Mouse (Mus musculus) liver, embryonic 14.5 days (tissue): ENCODE measurements around the gene Nabp2. TPM values are rescaled to one million over a fixed set of nuclear protein-coding genes. Genes with fewer than 3 reads are reported as not detected.

Experiments
- ATAC-seq: fragments of 200-750 bp; cut with Nextera tagmentation; 2 replicates; pipeline ENCODE4 v1.8.0; 2017; ENCODE audit warnings: moderate number of reproducible peaks, mild to moderate bottlenecking, moderate library complexity; ENCODE audit not compliant: insufficient read depth
- DNase-seq, 3 experiments: peaks; one replicate each; pipeline ENCODE4 v3.0.0-alpha.2; 2012 to 2013; ENCODE audit warnings: low read depth in 3 of 3, low spot score in 3 of 3
- H3K27ac ChIP-seq: fragments of 300-500 bp; sonication (generic); 2 replicates; pipeline ENCODE4 v1.5.1; 2014; ENCODE audit warnings: moderate library complexity, mild to moderate bottlenecking, control low read depth, inconsistent platforms
- H3K27me3 ChIP-seq: fragments of 300-500 bp; sonication (generic); 2 replicates; pipeline ENCODE4 v1.6.1; 2014; ENCODE audit warnings: mild to moderate bottlenecking, low read length, moderate library complexity; ENCODE audit not compliant: control insufficient read depth, insufficient read depth
- H3K36me3 ChIP-seq: fragments of 300-500 bp; sonication (generic); replicated peaks from 2 replicates; pipeline ENCODE4 v1.6.1; 2014; ENCODE audit warnings: low read depth; ENCODE audit not compliant: control insufficient read depth, insufficient read depth
- H3K4me1 ChIP-seq, 2 experiments: fragments of 200-500 bp in 1 of 2; fragments of 300-500 bp in 1 of 2; sonication (generic) in 1 of 2; replicated peaks; 2 replicates each; pipeline ENCODE4 v1.6.1; 2012 to 2014; ENCODE audit warnings: antibody characterized with exemption in 1 of 2, inconsistent platforms in 1 of 2, low read length in 1 of 2; ENCODE audit not compliant: control insufficient read depth in 2 of 2, insufficient read depth in 2 of 2
- H3K4me2 ChIP-seq: fragments of 300-500 bp; sonication (generic); 2 replicates; pipeline ENCODE4 v1.6.1; 2014; ENCODE audit warnings: low read depth, mild to moderate bottlenecking, control low read depth, moderate library complexity
- H3K4me3 ChIP-seq, 2 experiments: fragments of 200-500 bp in 1 of 2; fragments of 300-500 bp in 1 of 2; sonication (generic) in 1 of 2; 2 replicates each; pipeline ENCODE4 v1.5.1; 2012 to 2014; ENCODE audit warnings: low read depth in 2 of 2, low read length in 2 of 2, mild to moderate bottlenecking in 2 of 2, control low read depth in 1 of 2, inconsistent platforms in 1 of 2, moderate library complexity in 1 of 2; ENCODE audit not compliant: insufficient read depth in 1 of 2
- H3K9ac ChIP-seq: fragments of 300-500 bp; sonication (generic); replicated peaks from 2 replicates; pipeline ENCODE4 v1.6.1; 2014; ENCODE audit warnings: mild to moderate bottlenecking, control low read depth, moderate library complexity
- H3K9me3 ChIP-seq: fragments of 300-500 bp; sonication (generic); 2 replicates; pipeline ENCODE4 v1.6.1; 2016; ENCODE audit warnings: low read length, mixed read lengths; ENCODE audit not compliant: control insufficient read depth
- CTCF ChIP-seq: IDR thresholded peaks from 2 replicates; pipeline ENCODE4 v1.5.1; 2016; ENCODE audit warnings: antibody characterized with exemption, low read depth, control low read depth
- EP300 ChIP-seq: IDR thresholded peaks from 2 replicates; pipeline ENCODE4 v1.6.1; 2016; ENCODE audit warnings: antibody characterized with exemption, low read depth
- WGBS: fragments of 180-500 bp; shearing (Covaris S2); extraction: QIAGEN DNeasy Blood & Tissue Kit; methylation state at CpG from one replicate; pipeline ENCODE4 v1.1.7; 2014; ENCODE audit not compliant: insufficient replicate concordance; 5-methylcytosine and 5-hydroxymethylcytosine counted together
- polyA plus RNA-seq, 2 experiments: library from polyadenylated mRNA; depleted of rRNA in 1 of 2; stranded (reverse) in 1 of 2; unstranded in 1 of 2; fragments of >200 nt; fragmentation: Nextera tagmentation in 1 of 2; extraction: Ambion mirVana in 1 of 2; gene quantifications; 2 replicates each; pipeline versions ENCODE4 v1.2.1 to v1.2.3; 2012 to 2014

Nabp2 gene
- 24.2 and 25.4 TPM in 2 replicates for polyA plus RNA-seq (2012; rRNA removed)
- polyA plus RNA-seq (2014; fragmentation: Nextera tagmentation; extraction: Ambion mirVana), result 45.4 and 48.7 TPM in 2 replicates

DNA sequence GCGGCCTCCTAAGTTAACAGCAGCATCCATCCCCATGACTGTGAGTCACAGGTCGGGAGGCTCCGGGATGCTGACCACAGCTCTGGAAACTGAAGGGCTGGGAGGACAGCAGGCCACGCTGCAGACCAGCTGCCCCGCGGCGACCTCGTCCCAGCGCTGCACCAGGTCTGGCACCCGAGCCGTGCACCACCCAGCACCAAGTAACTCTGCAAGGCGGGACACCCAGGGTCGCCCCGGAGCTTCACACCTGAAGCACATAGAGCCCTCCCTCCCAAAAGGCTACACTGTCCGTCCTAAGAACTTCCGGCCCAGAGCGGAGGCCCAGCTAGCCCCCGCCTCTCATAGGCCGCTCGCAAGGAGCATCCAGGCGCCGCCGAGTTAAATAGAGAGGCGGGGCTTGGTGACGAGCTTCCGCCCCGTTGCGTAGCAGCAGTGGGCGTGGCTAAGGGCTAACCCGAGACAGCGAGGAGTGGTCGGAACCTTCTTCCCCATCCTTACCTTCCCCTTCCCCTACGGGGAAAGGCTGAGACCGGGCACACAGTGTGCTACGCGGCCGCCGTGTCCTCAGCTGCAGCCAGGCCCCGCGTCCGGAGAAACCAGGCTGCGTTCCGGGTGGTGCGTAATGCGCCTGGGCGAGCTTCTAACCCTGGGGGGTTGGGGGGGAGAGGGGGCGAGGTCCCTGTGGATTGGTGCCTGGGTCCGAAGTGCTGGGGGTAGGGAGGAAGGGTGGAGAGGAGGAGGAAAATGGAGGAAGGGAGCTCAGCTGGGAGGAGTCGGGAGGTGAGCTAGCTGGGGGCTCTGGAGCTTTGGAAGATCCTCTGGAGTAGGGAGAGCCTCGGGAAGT is at the start of gene Nabp2, which contains the start of gene Rnf41:
Gene Nabp2, minus strand, starts transcription at position 282 of the 844 bp plus-strand sequence.
Gene Rnf41, plus strand, starts transcription at position 447 of the 844 bp plus-strand sequence.
- peak within 1 kb of the TSS; percentile 79 to 93 for H3K4me3 ChIP-seq
- H3K27ac ChIP-seq, result peak within 1 kb of the TSS; percentile 79
- WGBS, result under 1% methylated on average over 50 of the region's 50 CpGs
- peaks cover 8 to 24% of the 10 kb centered on the region in 2 experiments for H3K4me1 ChIP-seq
- H3K4me2 ChIP-seq, result peak within 1 kb of the TSS; percentile 86
- peak within 1 kb of the TSS; percentile 77 for H3K9ac ChIP-seq
- no peak for TF ChIP-seq EP300
- TF ChIP-seq CTCF, result no peak
- no peaks in the 10 kb centered on the region for H3K36me3 ChIP-seq
- ATAC-seq (peak; percentile 76), DNase-seq (peak; percentile 89 to 91 (median 90))
- no peaks in the 10 kb centered on the region for H3K9me3 ChIP-seq
- no peaks in the 10 kb centered on the region for H3K27me3 ChIP-seq

DNA sequence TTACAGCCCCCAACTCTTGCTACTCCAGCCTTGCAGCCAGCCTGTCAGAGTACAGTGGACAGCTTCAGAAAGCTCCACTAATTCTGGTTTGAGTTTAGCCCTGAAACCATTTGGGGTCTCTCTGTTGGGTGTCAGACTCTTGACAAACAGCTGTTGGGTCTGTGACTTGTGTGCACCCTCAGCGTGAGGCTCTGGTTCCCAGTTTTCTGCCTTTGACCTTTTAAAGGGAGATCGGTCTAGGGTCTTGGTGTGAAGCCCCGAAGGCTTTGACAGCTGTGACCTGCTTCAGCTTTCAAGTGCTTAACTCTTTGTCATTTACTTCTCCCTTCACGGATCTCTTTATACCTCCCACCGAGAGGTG is 49.0 kb upstream of the Nabp2 start:
- H3K4me1 ChIP-seq, result peaks cover 5 to 14% of the 10 kb centered on the region in 2 experiments
- peak overlapping the region; percentile 75 to 86 for H3K4me3 ChIP-seq
- WGBS, result 25% methylated on average over 5 of the region's 5 CpGs
- H3K36me3 ChIP-seq, result peaks cover 35% of the 10 kb centered on the region
- peak overlapping the region; percentile 88 for H3K27ac ChIP-seq
- TF ChIP-seq EP300 (no peak), CTCF (no peak)
- H3K9me3 ChIP-seq, result no peaks in the 10 kb centered on the region
- no peak for DNase-seq
- no peak for ATAC-seq
- H3K4me2 ChIP-seq, result peak overlapping the region; percentile 88
- H3K9ac ChIP-seq, result peak overlapping the region; percentile 94
- H3K27me3 ChIP-seq, result no peaks in the 10 kb centered on the region

DNA sequence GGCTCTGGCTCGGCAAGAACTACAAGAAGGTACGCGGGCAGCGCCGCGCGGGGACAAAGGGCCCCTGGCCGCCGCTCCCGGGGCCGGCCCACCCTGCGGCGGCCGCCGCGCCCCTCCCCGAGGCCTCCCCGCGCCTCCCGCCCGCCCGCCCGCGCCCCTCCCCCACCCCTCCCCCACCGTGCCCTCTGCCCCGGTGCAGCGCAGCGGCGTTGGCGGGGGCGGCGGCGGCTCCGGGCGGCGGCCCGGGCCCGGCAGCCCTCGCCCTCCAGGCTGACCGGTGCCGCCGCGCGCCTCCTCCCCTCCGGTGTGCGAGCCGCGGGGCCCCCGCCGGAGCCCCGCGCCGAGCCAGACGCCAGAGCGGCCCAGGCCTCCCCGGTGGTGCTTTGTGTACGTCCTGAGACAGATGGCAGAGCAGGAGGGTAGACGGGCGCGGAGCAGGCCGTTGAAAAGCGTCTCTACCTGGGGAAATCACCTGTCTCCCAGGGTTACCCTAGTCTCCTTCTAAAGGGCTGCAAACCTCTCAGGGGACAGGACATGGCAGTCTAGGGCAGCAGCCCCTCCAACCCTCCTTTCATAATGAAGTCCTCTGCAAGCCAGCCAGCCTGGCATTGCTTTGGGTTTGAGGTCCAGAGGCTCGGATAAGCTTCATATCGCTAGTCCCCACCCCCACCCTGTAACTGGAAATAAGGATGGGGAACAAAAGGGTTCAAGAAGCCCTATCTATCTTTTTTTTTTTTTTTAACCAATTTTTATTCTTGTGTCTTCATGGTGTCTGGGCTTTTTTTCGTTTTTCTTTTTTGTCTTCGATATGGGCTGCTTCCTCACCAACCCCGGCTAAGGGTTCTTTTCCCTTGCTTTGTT is 48.3 kb upstream of the Nabp2 start:
- DNase-seq, result peak; percentile 34 to 41 (median 39)
- peak; percentile 79 for ATAC-seq
- under 1% methylated on average over 50 of the region's 67 CpGs for WGBS
- peaks cover 5 to 19% of the 10 kb centered on the region in 2 experiments for H3K4me1 ChIP-seq
- no peaks in the 10 kb centered on the region for H3K9me3 ChIP-seq
- peak overlapping the region; percentile 88 for H3K27ac ChIP-seq
- H3K9ac ChIP-seq, result peak overlapping the region; percentile 94
- H3K36me3 ChIP-seq, result peaks cover 30% of the 10 kb centered on the region
- peak overlapping the region; percentile 75 to 89 for H3K4me3 ChIP-seq
- no peaks in the 10 kb centered on the region for H3K27me3 ChIP-seq
- TF ChIP-seq EP300, result 0 out of 2 replicates have a peak, but pooled peaks have one; percentile 12
- no peak for TF ChIP-seq CTCF
- peak overlapping the region; percentile 88 for H3K4me2 ChIP-seq

DNA sequence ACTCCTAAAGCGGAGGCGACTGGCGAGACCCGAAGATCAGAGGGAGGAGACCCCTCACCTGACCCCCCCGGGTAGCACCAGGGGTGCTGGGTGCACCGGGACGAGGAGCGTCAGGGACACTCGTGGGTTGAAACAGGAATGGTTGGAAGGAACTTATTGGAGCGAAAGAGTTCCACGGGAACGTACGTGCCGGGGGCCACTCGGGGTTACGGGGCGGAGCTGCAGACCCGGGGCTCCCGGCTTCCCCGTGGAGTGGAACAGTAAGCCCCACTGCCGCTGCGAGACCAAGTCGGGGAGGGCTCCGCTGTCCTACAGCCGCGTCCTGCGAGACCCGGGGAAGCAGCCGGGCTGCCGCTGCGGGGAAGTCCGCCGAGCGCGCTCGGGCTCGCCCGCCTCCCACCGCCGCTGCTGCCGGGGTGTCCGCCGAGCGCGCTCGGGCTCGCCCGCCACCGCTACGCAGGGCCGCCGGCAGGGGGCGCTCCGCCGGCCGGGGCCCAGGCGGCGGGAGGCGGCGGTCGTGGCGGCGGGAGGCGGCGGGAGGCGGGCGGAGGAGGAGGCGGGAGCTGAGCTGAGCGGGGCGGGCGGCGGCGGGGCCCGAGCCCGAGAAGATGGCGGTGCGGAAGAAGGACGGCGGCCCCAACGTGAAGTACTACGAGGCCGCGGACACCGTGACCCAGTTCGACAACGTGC is 47.6 kb upstream of the Nabp2 start, which contains the start of gene Smarcc2:
Gene Smarcc2, plus strand, starts transcription at position 530 of the 690 bp plus-strand sequence.
- H3K4me3 ChIP-seq, result peak within 1 kb of the TSS; percentile 75 to 89

More for the DNA sequence above, 47.6 kb upstream of the Nabp2 start, which contains the start of gene Smarcc2:
- Histone ChIP-seq H3K4me2 (peak within 1 kb of the TSS; percentile 88), H3K9ac (peak within 1 kb of the TSS; percentile 94), H3K4me1 (peaks cover 5 to 19% of the 10 kb centered on the region in 2 experiments), H3K27me3 (no peaks in the 10 kb centered on the region), H3K9me3 (no peaks in the 10 kb centered on the region), H3K36me3 (peaks cover 22% of the 10 kb centered on the region), H3K27ac (peak within 1 kb of the TSS; percentile 88)
- DNase-seq (peak; percentile 66 to 69 (median 68)), ATAC-seq (peak; percentile 81)
- TF ChIP-seq EP300 (no peak), CTCF (no peak)
- WGBS, result under 1% methylated on average over 86 of the region's 86 CpGs
